Mouse (Mus musculus): ENCODE results near the gene Atp4a. TPM values are rescaled to one million over a fixed set of nuclear protein-coding genes. Genes with fewer than 3 reads are reported as not detected.
A peak's percentile ranks its signal among the peaks of the same experiment; 100 is the strongest.

The Atp4a gene
- polyA plus RNA-seq, 1 experiment, result not detected

DNA sequence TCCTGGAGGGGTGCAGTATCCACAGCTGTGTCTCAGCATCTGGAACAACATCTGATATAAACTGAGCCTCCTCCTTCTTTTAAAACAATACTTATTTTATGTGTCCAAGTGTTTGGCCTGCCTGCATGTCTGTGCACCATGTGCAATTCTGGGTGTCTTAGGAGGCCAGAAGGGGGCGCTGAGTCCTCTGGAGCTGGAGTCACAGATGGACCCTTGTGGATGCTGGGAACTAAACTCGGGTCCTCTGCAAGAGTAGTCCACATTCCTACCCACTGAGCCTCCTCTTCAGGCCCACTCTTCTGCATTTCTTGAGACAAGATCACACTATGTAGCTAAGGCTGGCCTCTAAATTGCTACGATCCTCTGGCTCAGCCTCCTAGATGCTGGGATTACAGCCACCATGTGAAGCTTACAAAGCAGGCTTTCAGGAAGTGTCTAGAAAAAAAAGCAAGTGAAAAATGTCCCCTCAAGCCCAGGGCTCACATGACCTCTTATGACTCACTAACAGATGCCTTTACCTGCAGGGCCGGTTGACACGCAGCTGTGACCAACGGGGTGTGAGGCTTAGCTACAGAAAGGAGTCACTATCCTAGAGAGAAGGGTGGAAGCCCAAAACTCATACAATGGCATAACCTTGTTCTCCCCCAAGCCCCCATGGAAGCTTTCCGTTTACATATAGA, 35.7 kb downstream of the Atp4a start:
- no peak overlapping the region for H3K4me3 ChIP-seq (ENCODE audit: insufficient read depth, poor library complexity, severe bottlenecking)
- no peaks in the 10 kb centered on the region for H3K36me3 ChIP-seq (ENCODE audit: control insufficient read depth, insufficient read depth)
- H3ac ChIP-seq (ENCODE audit: control insufficient read depth, insufficient read length, low read depth), result no peak overlapping the region
- TF ChIP-seq USF1 (IDR thresholded peaks at IDR 0.05; ENCODE audit: low read depth), result no peak
- no peaks in the 10 kb centered on the region for H3K27me3 ChIP-seq (ENCODE audit: control insufficient read depth, insufficient read depth, insufficient read length)
- H3K79me3 ChIP-seq (ENCODE audit: low read depth), result no peaks in the 10 kb centered on the region
- H3K79me2 ChIP-seq (ENCODE audit: control insufficient read depth, insufficient read depth), result no peaks in the 10 kb centered on the region

DNA sequence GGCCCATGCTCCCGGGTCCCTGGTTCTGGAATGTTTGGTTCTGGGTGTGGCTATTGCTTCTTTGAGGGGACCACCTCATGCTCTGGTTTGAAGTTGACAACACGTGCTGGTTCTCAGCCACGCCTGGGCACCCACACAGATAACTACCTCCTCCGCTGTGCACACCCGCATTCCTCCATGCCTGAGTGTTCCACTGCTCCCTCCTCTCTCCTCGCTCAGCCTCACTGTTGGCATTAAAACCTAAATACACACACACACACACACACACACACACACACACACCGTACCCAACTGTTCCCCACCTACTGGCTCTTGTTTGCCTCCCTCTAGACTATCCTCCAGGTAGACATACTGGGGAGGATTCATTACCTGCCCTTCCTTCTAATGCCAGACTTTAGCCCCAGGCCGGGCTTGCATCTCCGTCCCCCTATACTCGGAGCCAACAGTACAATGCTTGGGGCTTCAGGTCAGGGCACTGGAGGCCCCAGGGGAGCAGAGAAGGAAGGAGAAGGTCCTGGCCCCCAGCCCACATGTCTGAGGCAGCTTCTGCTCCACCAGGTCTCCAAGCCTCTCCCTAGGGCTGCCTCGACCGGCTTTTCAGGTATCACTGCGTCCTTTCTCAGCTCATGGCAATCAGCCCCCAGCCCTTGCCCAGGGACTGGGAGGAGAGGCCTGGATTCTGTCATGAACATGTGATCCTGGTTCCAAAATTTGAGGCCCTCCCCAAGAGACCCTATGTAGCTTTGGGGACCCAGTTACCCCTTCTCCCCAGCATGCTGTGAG, 38.0 kb downstream of the Atp4a start:
- Histone ChIP-seq H3K79me3 (ENCODE audit: low read depth) (no peaks in the 10 kb centered on the region), H3K79me2 (ENCODE audit: control insufficient read depth, insufficient read depth) (no peaks in the 10 kb centered on the region), H3ac (ENCODE audit: control insufficient read depth, insufficient read length, low read depth) (no peak overlapping the region), H3K36me3 (ENCODE audit: control insufficient read depth, insufficient read depth) (no peaks in the 10 kb centered on the region), H3K27me3 (ENCODE audit: control insufficient read depth, insufficient read depth, insufficient read length) (no peaks in the 10 kb centered on the region), H3K4me3 (ENCODE audit: insufficient read depth, poor library complexity, severe bottlenecking) (no peak overlapping the region)
- TF ChIP-seq USF1 (IDR thresholded peaks at IDR 0.05; ENCODE audit: low read depth), result no peak
- no peak for TF ChIP-seq CEBPB (IDR thresholded peaks at IDR 0.05; ENCODE audit: low read depth)
- no peak for TF ChIP-seq FOSL1 (IDR thresholded peaks at IDR 0.05; ENCODE audit: insufficient read depth, low read length, poor library complexity, severe bottlenecking)

DNA sequence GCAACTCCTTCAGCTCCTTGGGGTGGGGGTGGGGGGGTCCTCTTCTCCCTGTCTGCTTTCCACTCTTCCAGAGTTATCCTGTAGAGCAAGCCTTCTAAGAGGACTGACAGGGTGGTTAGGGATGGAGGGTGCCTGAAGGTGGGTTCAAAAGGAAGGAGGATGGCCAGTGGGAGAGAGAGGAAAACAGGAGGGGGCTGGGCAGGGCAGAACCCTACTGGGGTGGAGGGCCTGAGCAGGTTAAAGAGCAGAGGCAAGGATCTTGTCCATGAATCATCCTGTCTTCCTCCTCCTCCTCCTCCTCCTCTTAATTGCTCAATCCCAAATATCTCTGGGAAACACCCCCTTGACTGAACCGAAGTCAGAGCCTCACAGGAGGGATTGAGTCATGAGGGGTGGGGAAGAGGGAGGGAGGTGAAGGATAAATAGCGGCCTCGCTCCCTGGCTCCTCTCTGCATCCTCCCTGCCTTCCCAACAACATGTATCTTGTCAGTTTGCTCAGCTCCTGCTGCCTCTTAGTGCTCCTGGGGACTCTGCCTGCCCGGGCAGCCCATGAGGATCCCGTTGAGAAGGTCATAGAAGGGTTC, 39.2 kb downstream of the Atp4a start, which contains the start of gene Sbsn:
TSS of gene Sbsn (plus strand) at position 386 of the 584 bp plus-strand sequence.
- no peak within 1 kb of the TSS for H3ac ChIP-seq (ENCODE audit: control insufficient read depth, insufficient read length, low read depth)
- no peaks in the 10 kb centered on the region for H3K27me3 ChIP-seq (ENCODE audit: control insufficient read depth, insufficient read depth, insufficient read length)
- no peaks in the 10 kb centered on the region for H3K36me3 ChIP-seq (ENCODE audit: control insufficient read depth, insufficient read depth)
- H3K4me3 ChIP-seq (ENCODE audit: insufficient read depth, poor library complexity, severe bottlenecking), result no peak within 1 kb of the TSS
- no peak for TF ChIP-seq MYOG (IDR thresholded peaks at IDR 0.05; ENCODE audit: control insufficient read depth, extremely low read depth, insufficient read length)
- TF ChIP-seq CEBPB (IDR thresholded peaks at IDR 0.05; ENCODE audit: low read depth), result peak; percentile 73
- no peaks in the 10 kb centered on the region for H3K79me3 ChIP-seq (ENCODE audit: low read depth)
- H3K79me2 ChIP-seq (ENCODE audit: control insufficient read depth, insufficient read depth), result no peaks in the 10 kb centered on the region

DNA sequence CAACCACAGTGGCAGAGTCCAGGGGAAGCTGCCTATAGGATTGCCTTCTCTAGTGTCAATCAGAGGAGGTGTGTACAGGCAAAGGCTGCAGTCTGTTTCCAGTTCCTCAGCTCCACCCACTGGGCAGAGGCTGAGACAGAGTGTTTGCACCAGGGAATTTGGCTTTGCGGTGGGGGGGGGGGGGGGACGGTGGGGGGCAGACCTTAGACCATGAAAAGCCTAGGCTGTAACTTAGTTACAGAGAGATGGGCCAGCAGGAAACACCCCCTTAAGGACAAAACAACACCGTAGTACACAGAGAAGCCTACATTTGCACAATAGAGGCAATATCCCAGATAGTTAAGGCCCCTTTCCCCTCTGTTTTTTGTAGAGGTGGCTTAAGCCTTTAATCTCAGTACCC, 45.0 kb downstream of the Atp4a start:
- H3K79me3 ChIP-seq (ENCODE audit: low read depth), result no peaks in the 10 kb centered on the region
- no peaks in the 10 kb centered on the region for H3K36me3 ChIP-seq (ENCODE audit: control insufficient read depth, insufficient read depth)
- TF ChIP-seq MYOG (IDR thresholded peaks at IDR 0.05; ENCODE audit: control insufficient read depth, extremely low read depth, insufficient read length), result no peak
- no peak for TF ChIP-seq MAX (IDR thresholded peaks at IDR 0.05)
- TF ChIP-seq USF1 (IDR thresholded peaks at IDR 0.05; ENCODE audit: low read depth), result no peak
- TF ChIP-seq CTCF (IDR thresholded peaks at IDR 0.05; ENCODE audit: control insufficient read depth, insufficient read depth, insufficient read length), result no peak
- no peak for TF ChIP-seq MYOD1 (IDR thresholded peaks at IDR 0.05; ENCODE audit: control insufficient read depth, insufficient read length, low read depth)
- no peak for TF ChIP-seq CEBPB (IDR thresholded peaks at IDR 0.05; ENCODE audit: low read depth)
- TF ChIP-seq FOSL1 (IDR thresholded peaks at IDR 0.05; ENCODE audit: insufficient read depth, low read length, poor library complexity, severe bottlenecking), result no peak
- H3ac ChIP-seq (ENCODE audit: control insufficient read depth, insufficient read length, low read depth), result no peak overlapping the region
- no peak overlapping the region for H3K4me3 ChIP-seq (ENCODE audit: insufficient read depth, poor library complexity, severe bottlenecking)
- H3K27me3 ChIP-seq (ENCODE audit: control insufficient read depth, insufficient read depth, insufficient read length), result no peaks in the 10 kb centered on the region
- H3K79me2 ChIP-seq (ENCODE audit: control insufficient read depth, insufficient read depth), result no peaks in the 10 kb centered on the region

DNA sequence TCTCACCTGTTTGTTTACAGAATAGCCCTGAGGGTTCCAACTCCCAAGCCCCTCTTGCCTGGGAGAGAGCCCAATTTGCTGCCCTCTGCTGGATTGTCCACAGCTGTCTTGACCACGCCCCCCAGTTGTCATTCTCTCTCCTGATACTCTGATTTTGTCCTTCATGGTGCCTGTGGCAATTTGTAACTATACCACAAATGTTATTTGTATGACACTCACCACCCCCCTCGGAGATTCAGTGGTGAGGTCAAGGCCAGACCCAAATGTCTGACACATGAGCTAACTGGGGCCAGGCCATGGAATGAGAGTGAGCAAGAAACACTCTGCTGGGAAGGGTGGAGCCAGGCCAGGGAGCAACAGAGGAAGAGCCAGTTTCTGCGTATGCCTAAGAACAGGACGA, 46.8 kb downstream of the Atp4a start:
- no peaks in the 10 kb centered on the region for H3K79me3 ChIP-seq (ENCODE audit: low read depth)
- no peak overlapping the region for H3K4me3 ChIP-seq (ENCODE audit: insufficient read depth, poor library complexity, severe bottlenecking)
- H3K27me3 ChIP-seq (ENCODE audit: control insufficient read depth, insufficient read depth, insufficient read length), result peaks cover 14% of the 10 kb centered on the region
- no peak overlapping the region for H3ac ChIP-seq (ENCODE audit: control insufficient read depth, insufficient read length, low read depth)
- H3K79me2 ChIP-seq (ENCODE audit: control insufficient read depth, insufficient read depth), result no peaks in the 10 kb centered on the region
- TF ChIP-seq FOSL1 (IDR thresholded peaks at IDR 0.05; ENCODE audit: insufficient read depth, low read length, poor library complexity, severe bottlenecking) (no peak), CTCF (IDR thresholded peaks at IDR 0.05; ENCODE audit: control insufficient read depth, insufficient read depth, insufficient read length) (no peak)
- H3K36me3 ChIP-seq (ENCODE audit: control insufficient read depth, insufficient read depth), result no peaks in the 10 kb centered on the region

DNA sequence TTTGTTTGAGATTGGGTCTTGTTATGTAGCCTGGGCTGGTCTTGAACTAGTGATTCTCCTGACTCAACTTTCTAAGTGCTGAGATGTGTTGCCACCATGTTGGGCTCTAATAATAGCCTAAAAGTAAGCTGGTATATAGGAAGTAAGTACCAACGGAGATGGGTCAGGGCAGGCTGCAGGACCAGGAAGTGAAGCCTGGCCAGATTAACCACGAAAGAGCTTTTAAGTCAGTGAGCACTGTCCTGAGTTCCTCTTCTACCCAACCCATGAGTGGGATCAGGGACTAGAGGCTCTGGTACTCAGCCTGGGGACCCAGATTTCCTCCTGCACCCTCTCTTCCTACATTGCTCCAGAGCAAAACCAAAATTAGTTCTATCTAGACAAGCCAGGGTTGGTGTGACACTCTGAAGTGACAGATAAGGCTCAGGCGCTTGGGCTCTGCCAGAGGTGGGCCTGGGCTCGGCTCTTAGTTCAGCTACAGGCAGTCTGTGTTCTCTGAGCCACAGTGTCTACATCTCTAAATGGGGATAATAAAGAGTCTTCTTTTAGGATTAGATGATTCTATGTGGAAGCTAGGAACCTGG, 49.9 kb downstream of the Atp4a start:
- no peak overlapping the region for H3K4me3 ChIP-seq (ENCODE audit: insufficient read depth, poor library complexity, severe bottlenecking)
- H3K79me3 ChIP-seq (ENCODE audit: low read depth), result no peaks in the 10 kb centered on the region
- peaks cover 33% of the 10 kb centered on the region for H3K27me3 ChIP-seq (ENCODE audit: control insufficient read depth, insufficient read depth, insufficient read length)
- no peak overlapping the region for H3ac ChIP-seq (ENCODE audit: control insufficient read depth, insufficient read length, low read depth)
- no peaks in the 10 kb centered on the region for H3K36me3 ChIP-seq (ENCODE audit: control insufficient read depth, insufficient read depth)
- H3K79me2 ChIP-seq (ENCODE audit: control insufficient read depth, insufficient read depth), result no peaks in the 10 kb centered on the region
- no peak for TF ChIP-seq CEBPB (IDR thresholded peaks at IDR 0.05; ENCODE audit: low read depth)
- TF ChIP-seq CTCF (IDR thresholded peaks at IDR 0.05; ENCODE audit: control insufficient read depth, insufficient read depth, insufficient read length), result no peak
- TF ChIP-seq USF1 (IDR thresholded peaks at IDR 0.05; ENCODE audit: low read depth), result no peak
- no peak for TF ChIP-seq MYOG (IDR thresholded peaks at IDR 0.05; ENCODE audit: control insufficient read depth, extremely low read depth, insufficient read length)
- no peak for TF ChIP-seq MYOD1 (IDR thresholded peaks at IDR 0.05; ENCODE audit: control insufficient read depth, insufficient read length, low read depth)
- no peak for TF ChIP-seq FOSL1 (IDR thresholded peaks at IDR 0.05; ENCODE audit: insufficient read depth, low read length, poor library complexity, severe bottlenecking)
- no peak for TF ChIP-seq MAX (IDR thresholded peaks at IDR 0.05)
